Mouse (Mus musculus) bone marrow, adult 2 months (tissue): ENCODE data around the gene Olfm1.

Experiments used
- CTCF ChIP-seq: fragments of 200-500 bp; IDR thresholded peaks from 2 replicates; pipeline ENCODE4 v1.5.1; 2011; ENCODE audit warnings: low read length, control low read depth; ENCODE audit not compliant: control insufficient read depth, insufficient read depth
- POLR2A ChIP-seq: fragments of 200-500 bp; IDR thresholded peaks from 2 replicates; pipeline ENCODE4 v1.6.1; 2011; ENCODE audit warnings: low read depth, mild to moderate bottlenecking, control low read depth, low read length, borderline replicate concordance; ENCODE audit not compliant: control insufficient read depth

GRCm38 (mm10) chr2:28145702-28146101 lies 47.1 kb upstream of the Olfm1 start:
- no peak for TF ChIP-seq CTCF
- no peak for TF ChIP-seq POLR2A
